Mouse (Mus musculus) neutrophil, adult 83 days (primary cell): ENCODE results near the gene Rhag. TPM values are rescaled to one million over a fixed set of nuclear protein-coding genes. Genes with fewer than 3 reads are reported as not detected.

Experiments
- total RNA-seq, 2 experiments: library from RNA; stranded (reverse); gene quantifications; one replicate each; pipeline ENCODE4 v1.2.4; 2023

Rhag gene
- 10 to 100 TPM; 13.9 to 22.8 TPM for total RNA-seq

DNA sequence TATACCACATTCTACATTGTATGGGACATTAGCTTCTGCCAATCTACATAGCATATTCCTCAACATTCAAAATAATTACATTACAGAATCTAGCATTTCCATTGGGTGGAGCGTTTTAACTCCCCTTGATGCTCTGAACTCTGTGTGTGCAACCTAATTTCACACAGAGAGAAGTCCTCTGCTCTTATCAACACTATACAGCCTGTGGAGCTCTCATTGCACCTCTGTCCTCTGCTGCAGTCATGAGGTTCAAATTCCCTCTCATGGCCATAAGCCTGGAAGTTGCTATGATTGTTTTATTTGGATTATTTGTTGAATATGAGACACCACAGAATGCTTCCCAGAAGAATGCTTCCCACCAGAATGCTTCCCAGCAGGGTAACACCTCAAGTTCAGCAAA lies at the start of gene Rhag:
Gene Rhag, plus strand, starts transcription at position 193 of the 400 bp plus-strand sequence.

DNA sequence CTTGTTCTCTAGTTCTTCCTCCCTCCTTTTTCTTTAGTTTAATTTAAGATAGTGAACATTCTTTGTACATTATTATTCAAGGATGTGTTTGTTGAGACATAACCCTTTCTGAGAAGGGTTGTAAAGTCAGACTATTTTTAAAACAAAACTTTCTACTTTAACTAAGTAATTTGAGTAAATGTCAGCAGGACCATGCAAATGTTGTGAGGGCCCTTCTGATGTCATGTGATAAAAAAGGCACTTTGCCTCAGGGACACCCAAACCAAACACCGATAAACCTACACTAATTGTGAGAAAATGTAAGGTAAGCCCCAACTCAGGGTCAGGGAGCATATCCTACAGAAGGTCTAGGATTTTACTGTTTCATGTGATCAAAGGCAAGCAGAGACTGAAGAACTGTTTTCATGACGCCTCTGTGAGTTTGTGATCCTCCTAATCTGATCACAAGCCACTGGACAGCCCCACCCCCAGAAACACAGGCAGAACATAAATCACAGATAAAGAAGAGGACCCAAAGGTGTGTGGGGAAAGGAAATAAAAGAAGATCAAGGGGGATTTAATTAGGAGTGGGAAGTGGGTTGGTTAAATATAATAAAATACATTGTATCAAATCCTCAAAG lies 3.9 kb upstream of the Rhag start, which contains the start of gene Crisp2:
Gene Crisp2, minus strand, starts transcription at position 51 of the 620 bp plus-strand sequence.

GRCm38 (mm10) chr17:40879924-40880691 lies 69.2 kb downstream of the Rhag start, which contains the start of gene 9130008F23Rik:
Gene 9130008F23Rik (minus strand): TSS chr17:40880559.

Other genes starting within 250 kb of the Rhag start
- not detected for gene Esp6, start 249.6 kb upstream of the Rhag start, total RNA-seq
- gene Esp4, start 212.5 kb upstream of the Rhag start, total RNA-seq, result not detected
- not detected for gene Esp3, start 179.1 kb upstream of the Rhag start, total RNA-seq
- not detected for gene Esp1, start 84.0 kb upstream of the Rhag start, total RNA-seq
- not detected for gene Crisp2, start 4.1 kb upstream of the Rhag start, total RNA-seq
- under 1 TPM in 1 of 2 experiments, not detected in 1; 0.92 TPM for gene 9130008F23Rik, start 69.4 kb downstream of the Rhag start, total RNA-seq
- not detected for gene Glyatl3, start 103.2 kb downstream of the Rhag start, total RNA-seq
- 10 to 100 TPM in 1 of 2 experiments, 1 to 10 TPM in 1; 9.7 to 11.6 TPM for gene Mut, start 123.6 kb downstream of the Rhag start, total RNA-seq
- gene Cenpq, start 123.9 kb downstream of the Rhag start, total RNA-seq, result 10 to 100 TPM; 19.4 to 20.7 TPM